Mouse (Mus musculus) heart, adult 18-20 months (tissue): ENCODE measurements around the gene Ophn1. TPM values are rescaled to one million over a fixed set of nuclear protein-coding genes. Genes with fewer than 3 reads are reported as not detected.

Experiments used
- DNase-seq, 2 experiments: peaks; one replicate each; pipeline ENCODE4 v3.0.0; 2021 to 2022; ENCODE audit warnings: mixed read lengths in 1 of 2
- total RNA-seq, 2 experiments: library from RNA; stranded (reverse); gene quantifications; 2 replicates each; pipeline ENCODE4 v1.2.3; 2021

Ophn1 gene
- total RNA-seq, 2 experiments from 2014 or later, result 4.2 to 7.5 TPM

DNA sequence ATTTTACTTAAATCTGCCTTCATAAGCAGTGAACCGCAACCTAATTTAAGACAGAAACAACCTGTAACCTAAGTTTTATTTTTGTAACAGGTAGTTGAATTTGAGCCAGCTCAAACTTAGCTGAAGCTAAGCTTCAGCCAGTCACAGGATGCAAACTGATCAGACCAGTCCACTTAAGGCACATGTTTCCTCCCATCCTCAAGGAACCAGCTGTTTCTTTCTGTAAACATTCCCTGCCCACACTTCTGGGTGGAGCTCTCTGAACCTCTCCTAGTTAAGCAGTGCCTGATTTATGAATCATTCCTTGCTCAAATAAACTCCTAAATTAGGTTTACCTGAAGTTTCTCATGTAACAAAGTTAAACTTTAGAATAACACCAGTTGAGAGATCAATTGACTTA is 54.8 kb downstream of the Ophn1 start:
- no peak for DNase-seq

DNA sequence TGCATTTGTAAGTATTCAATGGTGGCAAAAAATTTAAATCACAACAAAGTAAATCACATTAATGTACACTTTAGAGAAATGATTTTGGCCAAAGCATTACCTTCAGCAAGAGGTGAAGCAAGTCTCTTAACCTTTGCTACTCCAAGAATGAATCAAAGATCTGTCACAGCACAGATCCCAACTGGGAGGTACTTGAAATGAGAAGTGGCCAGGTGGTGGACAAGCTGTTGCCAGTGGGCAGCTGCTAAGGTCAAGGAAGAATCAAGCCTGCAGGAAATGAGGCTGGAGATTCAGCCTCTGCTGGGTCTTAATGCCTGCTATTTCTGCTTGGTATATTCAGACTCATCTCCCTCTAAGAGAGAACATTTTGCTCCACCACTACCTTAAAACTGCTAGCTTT is 87.0 kb downstream of the Ophn1 start:
- DNase-seq, result no peak

DNA sequence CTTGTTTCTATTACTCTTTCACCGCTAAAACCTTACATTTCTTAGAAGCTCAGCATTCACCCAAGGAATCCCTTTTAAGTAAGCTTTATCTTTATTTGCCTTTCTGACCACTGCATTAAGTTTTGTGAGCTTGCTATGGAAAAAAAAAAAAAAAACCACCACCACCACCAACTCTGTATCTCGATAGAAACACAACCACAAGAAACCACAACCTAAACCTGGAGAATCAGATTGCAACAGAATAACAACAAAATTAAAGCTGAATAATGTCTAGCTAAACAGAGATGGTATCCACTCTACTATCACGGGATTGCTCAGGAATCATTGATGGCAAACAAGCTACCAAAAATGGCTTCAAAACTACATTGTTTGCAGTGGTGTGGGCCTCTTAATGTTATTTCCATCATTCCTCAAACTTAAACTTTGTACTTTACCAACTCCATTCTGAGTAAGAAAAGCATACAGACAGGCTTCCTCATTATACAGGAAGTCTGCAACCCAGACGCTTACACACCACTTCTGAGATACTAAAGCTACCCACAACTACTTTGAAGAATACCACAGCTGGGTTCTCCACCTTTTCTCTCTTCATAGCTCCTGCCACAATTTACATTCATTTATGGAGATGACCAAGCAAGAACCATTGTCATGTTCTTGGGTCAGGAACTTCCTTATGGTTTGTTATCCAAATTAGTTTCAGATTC is 116.4 kb downstream of the Ophn1 start:
- DNase-seq, result no peak

DNA sequence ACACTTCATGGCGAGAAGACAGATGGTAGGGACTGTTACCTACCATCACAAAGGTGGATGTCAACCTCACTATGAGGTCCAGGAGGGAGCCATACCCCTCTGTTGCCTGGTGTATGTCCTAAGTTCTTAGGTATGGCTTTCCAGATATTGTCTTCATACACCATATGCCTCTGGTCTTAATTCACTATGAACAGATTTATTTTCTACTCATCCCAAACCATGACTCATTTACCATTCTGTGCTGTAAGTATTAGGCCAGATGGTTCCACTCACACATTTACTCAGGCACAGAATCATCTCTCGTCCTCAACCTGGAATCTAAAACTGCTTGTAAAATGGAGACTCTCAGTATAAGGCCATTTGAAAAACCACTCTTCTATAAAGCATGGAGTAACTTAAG is 135.7 kb downstream of the Ophn1 start:
- DNase-seq, result no peak

DNA sequence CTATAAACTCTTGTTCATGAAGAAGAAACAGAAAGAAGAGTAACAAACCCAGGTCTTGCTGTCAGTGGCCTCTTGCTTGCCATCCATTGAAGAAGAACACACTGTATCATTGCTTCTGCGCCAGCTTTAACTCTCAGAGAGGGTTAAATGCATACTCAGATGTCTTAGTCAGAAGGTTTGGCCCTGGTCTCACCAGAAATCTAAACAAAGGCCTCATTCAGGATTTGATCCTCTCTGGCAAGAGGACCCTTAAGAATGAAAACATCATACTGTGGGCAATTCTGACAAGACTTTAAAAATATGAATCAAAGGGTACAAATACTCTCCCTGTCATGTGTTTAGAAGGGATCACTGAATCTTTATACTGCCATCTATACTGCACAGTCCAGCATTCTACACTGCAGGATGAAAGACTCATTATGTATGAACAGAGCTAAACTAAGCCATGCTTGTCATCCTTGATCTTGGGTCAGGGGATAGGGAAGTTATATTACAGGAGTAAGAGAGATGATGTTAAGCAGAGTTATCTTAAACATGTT is 139.5 kb downstream of the Ophn1 start:
- DNase-seq, result no peak

DNA sequence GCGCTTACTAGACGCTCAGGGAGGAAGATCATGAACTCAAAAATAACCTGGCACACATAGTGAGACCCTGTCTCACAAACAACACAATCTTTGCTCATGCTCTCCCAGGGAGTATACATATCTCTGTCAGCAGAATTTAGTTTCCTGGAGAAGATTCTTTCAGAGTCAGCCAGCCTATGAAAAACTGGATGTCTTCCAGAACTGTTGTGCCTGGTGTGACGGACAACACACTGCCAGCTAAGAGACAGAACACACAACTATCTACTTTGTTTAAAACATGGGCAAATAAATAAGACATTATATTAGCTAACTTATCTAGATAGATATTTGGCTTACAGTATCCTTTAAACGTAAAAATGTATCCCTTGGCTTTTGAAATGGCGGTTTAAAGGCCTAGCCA is 154.1 kb downstream of the Ophn1 start:
- no peak for DNase-seq

DNA sequence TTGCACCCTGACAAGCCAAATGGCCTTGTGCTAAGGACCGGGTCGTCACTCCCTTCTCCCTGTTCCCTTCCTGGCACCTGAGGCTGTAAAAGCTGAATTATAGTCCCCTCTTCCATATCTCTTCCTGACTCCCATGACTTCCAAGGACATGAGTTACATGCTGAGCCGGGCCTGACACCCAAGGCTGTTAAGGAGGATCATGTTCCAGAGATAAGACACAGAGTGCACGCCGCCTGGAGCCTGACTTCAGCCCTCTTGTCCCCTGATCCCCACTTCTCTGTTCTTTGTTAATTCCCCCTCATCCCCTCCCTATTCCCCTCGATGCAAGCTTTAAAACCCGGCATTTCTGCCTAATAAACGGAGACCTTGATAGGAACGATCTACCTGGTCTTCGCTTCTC is 167.8 kb downstream of the Ophn1 start:
- no peak for DNase-seq

DNA sequence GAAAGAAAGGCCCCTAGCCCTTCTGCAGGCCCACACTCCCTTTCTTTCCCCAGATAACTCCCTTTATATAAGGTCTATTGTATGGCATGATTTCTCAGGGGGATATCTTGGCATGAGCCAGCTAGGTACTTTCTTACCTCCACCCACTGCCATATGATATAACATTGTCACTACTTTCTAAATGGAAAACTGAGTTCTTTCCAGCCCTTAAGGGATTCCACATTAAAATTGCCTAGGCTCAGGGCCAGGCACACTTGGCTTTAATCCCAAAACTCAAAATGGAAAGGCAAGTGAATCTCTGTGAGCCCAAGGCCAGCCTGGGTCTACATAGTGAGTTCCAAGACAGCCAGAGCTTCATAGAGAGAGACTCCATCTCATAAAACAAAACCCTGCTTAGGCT is 183.1 kb downstream of the Ophn1 start:
- DNase-seq, result peak; percentile 7 to 25

DNA sequence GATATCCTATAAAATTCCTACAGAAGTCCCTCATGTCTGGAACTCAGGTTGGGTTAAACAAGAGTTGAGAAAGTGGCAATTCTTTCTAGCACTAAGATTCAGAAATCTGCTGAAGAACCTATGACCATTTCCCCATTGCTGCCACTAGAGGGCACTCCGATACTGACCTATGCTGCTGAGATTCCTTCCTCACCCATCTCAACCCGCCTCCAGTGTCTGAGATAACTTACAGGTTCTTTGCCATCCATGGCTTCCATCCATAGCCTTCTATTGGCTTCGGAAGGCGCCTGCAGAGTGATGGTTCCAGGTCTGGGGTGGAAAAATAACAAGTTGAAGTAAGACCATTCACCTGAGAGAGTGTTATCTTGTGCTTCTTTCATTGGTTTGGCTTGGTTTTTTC is 189.2 kb downstream of the Ophn1 start:
- peak; percentile 47 to 56 for DNase-seq

DNA sequence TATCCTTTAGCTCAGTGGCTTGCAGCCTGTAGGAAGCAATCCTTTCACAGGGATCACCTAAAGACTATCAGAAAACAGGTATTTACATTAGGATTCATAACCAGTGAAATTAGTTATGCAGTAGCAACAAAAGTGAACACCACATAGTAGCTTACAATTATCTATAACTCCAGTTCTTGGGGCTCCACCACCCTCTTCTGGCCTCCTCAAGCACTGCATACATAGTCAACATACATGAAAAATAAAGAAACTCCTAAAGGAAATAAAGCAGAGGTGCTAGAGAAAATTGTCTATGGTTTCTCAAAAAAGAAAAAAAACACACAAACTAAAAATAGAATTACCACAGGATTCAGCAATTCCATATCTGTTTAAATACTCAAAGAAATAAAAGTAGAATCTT is 208.2 kb downstream of the Ophn1 start:
- DNase-seq, result no peak

DNA sequence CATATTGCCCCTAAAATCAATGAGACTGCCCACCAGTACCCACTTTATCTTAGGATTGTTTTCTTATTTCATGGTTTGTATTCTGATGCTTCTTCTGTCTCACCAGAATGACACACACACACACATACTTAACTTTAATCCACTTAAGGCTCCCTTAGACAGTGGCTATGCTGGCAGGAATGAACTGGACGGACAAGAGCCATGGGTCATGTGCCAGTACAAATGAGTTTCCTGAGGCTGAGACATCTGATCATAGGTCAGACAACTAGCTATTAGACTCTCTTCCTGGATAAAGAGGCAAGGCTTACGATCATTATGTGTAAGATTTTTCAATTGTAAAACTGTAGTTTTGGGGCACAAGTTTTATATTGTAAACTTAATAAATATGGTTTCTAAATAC is 209.5 kb downstream of the Ophn1 start:
- no peak for DNase-seq

DNA sequence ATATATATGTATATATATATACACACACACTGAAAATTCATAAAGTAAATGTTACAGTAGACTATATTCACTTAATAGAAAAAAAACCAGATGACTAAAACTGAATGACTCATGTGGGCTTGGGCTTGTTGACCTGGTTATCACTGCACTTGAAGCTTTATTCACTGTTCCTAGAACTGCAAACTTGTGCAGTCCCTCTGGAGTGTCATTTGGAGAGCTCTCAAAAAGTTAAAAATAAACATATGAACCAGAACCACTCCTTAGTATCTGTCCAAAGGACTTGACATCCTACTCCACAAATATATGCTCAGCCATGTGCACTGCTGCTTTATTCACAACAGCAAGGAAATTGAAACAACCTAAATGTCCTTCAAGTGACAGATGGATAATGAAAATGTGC is 219.8 kb downstream of the Ophn1 start:
- peak; percentile 7 to 12 for DNase-seq

DNA sequence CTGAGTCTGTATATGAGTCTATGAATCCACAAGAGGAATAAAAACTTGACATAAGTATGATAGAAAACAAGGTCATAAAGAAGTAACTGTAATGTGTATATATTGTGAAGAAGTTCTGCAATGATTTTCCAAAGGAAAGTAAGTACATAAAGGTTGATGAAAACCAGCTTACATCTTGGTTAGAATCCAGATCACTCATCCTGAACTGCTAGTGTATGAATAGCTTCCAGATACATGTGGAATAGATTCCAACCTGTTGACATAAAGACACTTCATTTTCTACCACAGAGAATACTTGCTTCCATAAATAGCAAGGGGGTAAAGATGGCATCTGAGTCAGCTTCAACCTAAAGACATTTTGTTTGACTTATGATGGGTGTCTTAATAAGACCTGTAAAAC is 239.4 kb downstream of the Ophn1 start:
- no peak for DNase-seq

DNA sequence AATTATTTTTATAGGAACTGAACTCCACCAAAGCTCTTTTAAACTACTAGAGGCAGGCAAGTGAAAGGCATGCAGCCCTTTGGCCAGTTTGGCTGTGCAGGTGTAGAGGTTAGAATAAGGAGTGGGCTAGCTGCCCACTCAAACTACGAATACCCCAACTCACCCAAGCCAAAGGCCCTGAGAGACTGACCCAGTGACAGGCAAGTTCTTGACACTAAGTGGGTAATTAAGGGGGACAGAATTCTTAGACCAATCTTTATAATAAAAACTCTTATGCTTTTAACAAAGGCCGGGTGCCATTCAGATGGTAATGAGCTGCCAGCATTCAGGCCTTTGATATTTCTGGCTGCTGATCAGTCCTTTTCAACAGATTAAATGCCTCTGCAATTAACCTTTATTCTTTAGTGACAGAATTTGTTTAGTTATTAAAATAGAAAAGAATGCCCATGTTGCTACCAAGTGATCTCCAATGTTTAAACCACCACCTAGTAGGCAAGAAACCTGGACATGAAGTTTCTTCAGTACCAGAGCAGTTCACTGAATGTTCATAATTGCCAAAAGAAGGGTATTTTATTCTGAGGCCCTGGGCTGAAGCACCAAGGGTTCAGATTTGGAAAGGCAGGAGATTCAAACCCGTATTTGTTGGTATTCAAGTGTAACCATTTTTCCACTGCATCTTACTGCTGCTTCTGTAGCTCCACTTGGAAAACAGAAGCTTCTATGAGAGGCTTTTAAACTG is 262.0 kb downstream of the Ophn1 start:
- no peak for DNase-seq

DNA sequence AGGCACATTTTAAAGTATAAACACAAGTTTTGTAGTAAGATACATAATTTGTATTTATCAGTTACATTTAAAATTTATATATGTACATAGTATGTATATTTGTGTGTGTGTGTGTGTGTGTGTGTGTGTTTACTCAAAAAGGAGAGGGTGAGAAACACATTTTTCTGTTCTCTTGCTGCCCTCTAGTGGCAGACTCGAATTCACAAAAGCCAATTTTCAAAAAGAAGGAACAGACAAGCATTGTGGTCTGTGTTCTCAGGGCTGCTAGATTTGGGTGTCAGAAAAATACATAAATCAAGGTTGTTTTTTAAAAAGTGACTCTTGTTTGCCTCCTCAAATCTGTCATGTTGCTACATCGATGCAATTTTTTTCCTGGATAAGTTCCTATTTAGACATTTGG is 272.0 kb downstream of the Ophn1 start:
- peak; percentile 8 to 59 for DNase-seq

DNA sequence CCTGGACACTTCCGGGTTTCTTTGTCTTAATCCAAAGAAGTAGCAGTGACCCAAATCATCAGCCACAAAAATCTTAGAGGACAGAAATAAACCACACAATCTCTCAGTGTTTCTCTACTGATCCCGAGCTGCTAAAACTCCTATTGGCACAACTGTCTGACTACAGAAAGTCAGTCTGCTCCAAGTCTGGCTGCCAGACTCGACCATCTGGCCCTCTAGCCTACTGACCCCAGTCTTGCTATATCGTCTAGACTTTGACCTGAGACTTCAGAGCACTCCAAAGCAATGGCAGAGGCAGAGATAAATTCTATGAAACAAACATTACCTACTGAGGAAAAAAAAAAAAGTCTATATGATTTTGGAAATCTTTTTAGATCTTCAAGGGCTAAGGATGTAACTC is 273.4 kb downstream of the Ophn1 start:
- DNase-seq, result no peak

DNA sequence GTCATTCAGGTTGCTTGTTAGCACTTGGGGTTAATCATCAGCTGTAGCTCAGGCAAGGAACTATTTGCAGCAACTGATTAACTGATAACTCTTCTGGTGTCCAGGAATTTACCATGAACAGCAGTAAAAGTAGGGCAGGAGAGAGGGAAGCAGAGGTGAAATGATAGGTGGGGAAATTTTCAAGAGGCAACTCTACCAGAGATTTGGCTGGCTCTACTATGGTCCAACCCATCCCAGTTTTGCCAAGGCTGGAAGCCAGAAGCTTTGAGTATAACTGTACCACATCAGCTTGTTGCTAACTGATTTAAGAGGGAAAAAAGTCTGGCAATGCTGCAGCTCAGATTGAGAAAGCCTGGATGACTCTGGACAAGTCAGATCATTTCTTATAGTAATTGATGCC is 316.6 kb downstream of the Ophn1 start:
- no peak for DNase-seq

DNA sequence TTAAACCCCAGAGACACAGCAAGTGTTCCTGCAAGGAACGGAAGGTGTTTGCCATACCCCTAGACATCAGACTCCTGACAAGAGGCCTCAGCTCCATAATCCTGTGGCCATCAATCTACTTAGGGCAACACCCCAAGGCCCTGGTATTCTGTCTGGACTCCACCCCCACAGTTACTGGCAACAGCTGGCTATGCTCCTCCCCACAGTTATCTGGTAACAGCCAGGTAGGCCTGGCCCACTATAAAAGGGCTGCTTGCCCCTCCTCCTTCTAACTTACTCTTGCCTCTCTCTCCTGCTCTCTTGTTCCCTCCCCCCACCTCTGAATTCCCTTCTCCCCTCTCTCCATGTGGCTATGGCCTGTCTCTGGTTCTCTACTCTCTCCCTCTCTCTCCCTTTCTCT is 344.4 kb downstream of the Ophn1 start:
- no peak for DNase-seq

DNA sequence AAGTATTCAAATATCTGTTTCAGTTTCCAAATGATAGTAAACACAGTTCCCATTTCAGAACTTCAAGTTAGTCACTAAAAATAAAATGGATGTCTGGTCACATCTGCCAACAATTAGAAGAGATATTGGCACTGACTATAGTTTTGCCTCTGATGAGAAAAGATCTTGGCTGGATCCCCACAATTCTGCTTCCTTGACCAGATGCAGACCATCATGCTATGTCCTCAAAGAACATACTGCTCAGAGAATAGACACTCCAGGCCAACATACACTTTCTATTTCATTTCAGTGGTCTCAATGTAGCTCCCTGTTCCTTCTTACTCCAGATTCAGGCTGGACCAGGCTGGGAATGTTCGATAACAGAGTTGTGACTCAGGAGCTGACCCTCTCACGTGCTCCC is 375.5 kb downstream of the Ophn1 start:
- peak; percentile 2 to 9 for DNase-seq

DNA sequence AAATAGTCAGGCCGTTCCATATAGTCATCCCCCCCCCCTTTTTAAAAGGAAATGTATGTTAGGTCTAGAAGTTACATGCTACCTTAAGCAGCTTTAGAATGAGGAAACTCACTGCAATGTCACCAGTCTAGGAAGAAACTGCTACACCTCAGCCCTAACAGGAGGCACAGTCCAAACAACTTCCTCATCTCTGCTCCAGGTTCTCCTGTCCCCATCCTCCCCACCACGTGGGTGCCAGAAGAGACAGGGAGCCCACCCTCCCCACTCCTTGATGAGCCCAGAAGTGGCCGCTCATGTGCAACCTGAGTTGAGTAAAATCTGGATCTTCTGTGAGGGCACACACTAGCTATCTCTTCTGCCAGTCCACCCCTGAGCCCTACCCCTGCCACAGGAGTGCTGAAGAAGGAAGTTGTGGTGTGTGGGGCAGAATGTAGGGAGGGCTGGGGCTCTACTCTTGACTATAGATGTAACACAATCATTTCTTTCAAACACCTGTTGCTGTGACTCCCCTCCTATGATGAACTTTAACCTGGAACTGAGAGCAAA is 376.4 kb downstream of the Ophn1 start:
- no peak for DNase-seq
